Mouse (Mus musculus): ENCODE measurements at regions not wholly inside any gene's neighbourhood (a gene's known extent, or its start where the extent isn't known, plus 50 kb on each side); places are given as distances from the start of the nearest gene placed in this dataset.

GRCm38 (mm10) chr7:129049726-129050125, 207.1 kb upstream of the Plpp4 start:
- DNase-seq (ENCODE audit: low spot score), result peak; percentile 8

- no peak for DNase-seq (ENCODE audit: low spot score)
Measured at GRCm38 (mm10) chr7:129050675-129051074, 206.2 kb upstream of the Plpp4 start.

GRCm38 (mm10) chr7:129066891-129067290, 189.9 kb upstream of the Plpp4 start:
- DNase-seq (ENCODE audit: low spot score), result no peak

- DNase-seq (ENCODE audit: low spot score), result peak; percentile 38
Measured at GRCm38 (mm10) chr7:129068137-129068536, 188.7 kb upstream of the Plpp4 start.

DNA sequence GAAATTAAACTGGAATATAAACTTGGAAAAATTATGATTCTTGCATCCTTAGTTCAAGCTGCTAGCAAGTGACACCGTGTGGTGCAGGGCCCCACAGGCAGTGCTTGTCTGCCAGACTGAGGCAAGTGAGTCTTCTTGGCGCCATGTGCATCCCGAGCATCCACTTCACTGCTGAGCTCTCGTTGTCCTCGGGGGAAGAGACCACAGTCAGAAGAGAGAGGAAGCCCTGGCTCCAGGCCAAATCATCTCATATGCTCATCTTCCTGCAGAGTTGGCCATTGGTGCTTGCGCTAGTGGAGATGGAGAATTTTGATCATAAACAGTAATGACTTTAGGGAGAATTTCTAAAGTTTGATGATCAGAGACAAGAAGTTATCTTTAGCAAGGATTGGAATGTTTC, 177.0 kb upstream of the Plpp4 start:
- no peak for DNase-seq (ENCODE audit: low spot score)

- DNase-seq (ENCODE audit: low spot score), result no peak
Measured at GRCm38 (mm10) chr7:129091441-129091840, 165.4 kb upstream of the Plpp4 start.

DNA sequence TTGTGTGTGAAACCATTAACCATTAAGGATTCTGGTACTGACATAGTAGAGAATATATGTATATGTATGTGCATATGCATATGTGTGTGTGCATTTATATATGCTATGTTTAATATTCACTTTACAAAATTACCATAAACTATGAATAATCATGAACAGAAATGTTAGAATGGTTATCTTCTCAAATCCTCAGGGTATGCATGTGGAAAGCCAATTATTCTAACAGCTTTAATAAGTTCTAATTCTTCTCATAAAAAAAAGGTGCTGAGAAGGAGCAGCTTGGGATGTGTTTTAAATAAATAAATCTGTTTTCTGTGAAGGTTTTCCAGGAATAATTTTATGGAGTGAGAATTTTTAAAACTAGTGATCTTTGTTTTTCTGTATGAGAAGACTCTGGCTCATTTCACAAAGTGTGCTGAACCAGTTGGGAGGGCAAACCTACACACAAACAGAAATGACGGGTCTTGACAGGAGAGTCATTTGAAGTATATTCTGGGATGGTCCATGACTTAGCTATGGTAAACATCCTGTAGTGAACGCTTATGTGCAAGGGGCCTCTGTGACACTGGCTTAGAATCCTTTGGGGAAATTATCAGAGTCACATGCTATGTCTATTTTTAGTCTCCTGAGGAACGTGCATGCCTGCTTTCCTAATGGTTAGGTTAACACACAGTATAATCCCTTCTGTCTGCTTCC, 160.3 kb upstream of the Plpp4 start:
- DNase-seq (ENCODE audit: low spot score), result no peak

- no peak for DNase-seq (ENCODE audit: low spot score)
Measured at GRCm38 (mm10) chr7:129102437-129102836, 154.4 kb upstream of the Plpp4 start.

- DNase-seq (ENCODE audit: low spot score), result no peak
Measured at GRCm38 (mm10) chr7:129134176-129134575, 122.7 kb upstream of the Plpp4 start.

DNA sequence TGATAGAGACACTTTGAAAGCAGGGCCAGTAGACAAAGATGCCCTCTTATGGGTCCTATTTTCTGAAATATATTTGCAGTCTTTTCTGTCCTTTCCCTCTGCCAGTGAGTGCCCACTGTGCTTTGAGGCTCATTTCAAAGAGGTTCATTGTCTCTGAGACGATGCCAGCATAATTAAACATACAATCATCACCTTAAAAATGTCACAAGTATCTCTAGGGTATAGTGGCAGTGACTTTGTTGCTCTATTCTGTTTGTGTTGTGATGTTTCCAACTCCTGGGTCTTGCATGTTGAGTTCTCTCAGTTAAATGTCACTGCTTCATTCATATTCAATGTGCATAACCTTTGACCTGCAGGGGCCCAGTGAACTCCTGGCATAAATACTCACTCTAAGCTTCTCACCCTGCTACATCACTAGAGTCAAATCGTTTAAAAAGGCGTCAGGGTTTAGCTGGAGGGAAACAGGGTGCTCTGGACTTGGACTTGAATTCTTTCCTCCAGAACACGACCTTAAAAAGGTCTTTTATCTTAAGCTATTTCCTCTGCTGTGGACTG, 122.1 kb upstream of the Plpp4 start:
- DNase-seq (ENCODE audit: low spot score), result no peak

DNA sequence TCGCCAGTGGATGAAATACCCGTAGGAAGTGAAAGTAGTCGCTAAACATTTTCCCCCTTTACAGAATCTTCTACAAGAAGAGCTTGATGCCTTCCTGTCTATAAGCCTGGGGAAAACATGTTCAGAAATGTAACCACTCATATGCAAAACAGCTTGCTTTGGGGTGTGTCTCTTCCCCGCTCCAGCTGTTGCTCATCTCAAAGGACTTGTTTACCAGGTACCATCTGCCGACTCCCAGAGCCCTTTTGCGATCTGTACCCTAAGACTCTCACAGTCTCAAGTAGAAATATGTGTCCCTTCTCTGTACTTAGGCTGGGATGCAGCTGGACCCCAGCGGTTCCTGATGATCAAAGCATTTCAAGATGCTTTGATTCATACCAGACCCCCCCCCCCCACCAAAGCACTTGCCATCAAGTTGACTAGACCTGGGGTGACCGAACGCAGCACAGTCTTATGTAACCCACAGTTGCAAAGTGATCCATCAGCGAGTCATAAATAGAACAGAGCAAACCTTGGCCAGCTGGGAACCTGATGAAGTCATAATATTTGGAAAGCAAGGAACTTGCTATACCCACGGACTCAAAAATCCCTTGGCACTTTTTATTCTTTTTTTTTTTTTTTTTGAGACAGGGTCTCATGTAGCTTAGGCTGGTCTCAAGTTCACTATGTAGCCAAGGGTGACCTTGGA, 119.4 kb upstream of the Plpp4 start:
- DNase-seq (ENCODE audit: low spot score), result no peak

- no peak for DNase-seq (ENCODE audit: low spot score)
Measured at GRCm38 (mm10) chr7:129141942-129142598, 114.8 kb upstream of the Plpp4 start.

DNA sequence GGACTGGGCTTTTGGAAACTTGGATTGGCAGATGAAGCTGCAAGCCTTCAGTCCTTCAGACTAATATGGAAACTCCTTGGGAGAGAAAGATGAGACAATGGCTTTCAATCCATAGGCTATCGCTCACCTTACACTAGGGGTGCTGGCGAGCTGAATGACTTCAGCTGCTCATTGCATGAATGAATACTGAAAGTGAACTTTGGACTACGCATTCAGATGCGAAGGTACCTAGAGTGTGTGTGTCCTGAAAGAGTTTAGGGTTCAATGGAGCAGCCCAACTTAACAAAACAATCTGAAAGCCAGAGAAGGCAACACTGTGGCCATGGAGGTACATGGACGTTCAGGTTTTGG, 114.3 kb upstream of the Plpp4 start:
- DNase-seq (ENCODE audit: low spot score), result no peak

- DNase-seq (ENCODE audit: low spot score), result no peak
Measured at GRCm38 (mm10) chr7:129155577-129155976, 101.3 kb upstream of the Plpp4 start.

- DNase-seq (ENCODE audit: low spot score), result no peak
Measured at GRCm38 (mm10) chr7:129169971-129170370, 86.9 kb upstream of the Plpp4 start.

- no peak for DNase-seq (ENCODE audit: low spot score)
Measured at GRCm38 (mm10) chr7:129190933-129191332, 65.9 kb upstream of the Plpp4 start.

DNA sequence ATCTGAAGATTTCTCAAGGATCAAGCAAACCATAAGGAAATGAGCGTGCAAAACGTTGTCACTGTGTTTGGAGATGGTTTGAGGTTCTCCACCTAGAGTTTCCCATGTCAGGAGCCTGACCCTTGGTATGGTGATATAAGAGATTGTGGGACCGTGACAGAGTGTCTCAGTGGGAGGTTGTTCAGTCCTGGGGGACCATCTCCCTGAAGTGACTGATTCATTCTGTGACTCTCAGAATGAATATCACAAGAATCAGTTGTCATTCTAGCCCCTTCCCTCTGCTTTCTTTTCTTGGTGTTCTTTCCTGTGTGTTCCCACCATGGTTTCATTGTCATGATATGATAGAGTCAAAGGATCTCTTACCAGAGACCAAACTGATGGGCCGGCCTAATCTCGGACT, 49.8 kb upstream of the Plpp4 start:
- no peak for DNase-seq (ENCODE audit: low spot score)
